Comparison of ENCODE assay signal across 15 mouse cellular contexts in genomic region chr12:85521673-85522072, GRCm38 (mm10). TPM values are rescaled to one million over a fixed set of nuclear protein-coding genes. Genes with fewer than 3 reads are reported as not detected.
DNase-seq lines count a peak whose midpoint lies in the region; ATAC-seq and TF ChIP-seq lines count a peak whose summit lies in the region.
"Had no signal": no experiment of that assay in that cellular context is flagged by ENCODE, and none has a peak within 500 bp of the region (broad histone marks: within the 10 kb centered on the region; RNA-seq: fewer than 3 reads in every experiment).

No protein-coding gene starts in this region.

- H3K4me3 ChIP-seq in heart, adult 2 months, result no peak overlapping the region
- H3K4me3 ChIP-seq in lung, postnatal 0 days (ENCODE audit: low read depth, low read length), result no peak overlapping the region
- no peak overlapping the region for H3K4me3 ChIP-seq in hindbrain, embryonic 11.5 days (ENCODE audit: low read depth, low read length)
- H3K4me3 ChIP-seq: embryonic facial prominence, embryonic 15.5 days; forebrain, embryonic 12.5 days; neural tube, embryonic 12.5 days had no signal

- no peak overlapping the region for H3K27ac ChIP-seq in heart, adult 2 months
- peak overlapping the region; percentile 14; the same call in 1 of the 2 replicates for H3K27ac ChIP-seq in lung, postnatal 0 days (ENCODE audit: low read length)
- H3K27ac ChIP-seq in hindbrain, embryonic 11.5 days (ENCODE audit: low read depth, low read length), result no peak overlapping the region
- H3K27ac ChIP-seq: embryonic facial prominence, embryonic 15.5 days; forebrain, embryonic 12.5 days; hindbrain, postnatal 0 days; neural tube, embryonic 12.5 days had no signal

- ATAC-seq in lung, postnatal 0 days, result peak; percentile 11; the same call in 1 of the 2 replicates
- ATAC-seq in hindbrain, embryonic 11.5 days (ENCODE audit: low FRiP score), result no peak
- ATAC-seq: hindbrain, postnatal 0 days had no signal

- intact Hi-C loops in heart, adult 2 months (cut with DNase I), result no loop called here
- intact Hi-C loops in heart, postnatal 25 days (cut with DNase I), result no loop called here

- H3K79me2 ChIP-seq in heart, adult 2 months (replicated peaks; ENCODE audit: control insufficient read depth, insufficient read depth, low read length), result no peaks in the 10 kb centered on the region

- no peaks in the 10 kb centered on the region for H3K9me3 ChIP-seq in lung, postnatal 0 days (ENCODE audit: low read length)
- no peaks in the 10 kb centered on the region for H3K9me3 ChIP-seq in hindbrain, embryonic 11.5 days (ENCODE audit: control insufficient read depth, low read length)
- H3K9me3 ChIP-seq: embryonic facial prominence, embryonic 15.5 days; forebrain, embryonic 12.5 days; neural tube, embryonic 12.5 days had no signal

- TF ChIP-seq EP300 in heart, adult 2 months (IDR thresholded peaks at IDR 0.05; ENCODE audit: insufficient read depth, low read depth, low read length), result 0 out of 2 replicates have a peak, but pooled peaks have one; percentile 16
- no peak for TF ChIP-seq EP300 in lung, postnatal 0 days (IDR thresholded peaks at IDR 0.05)

- TF ChIP-seq CTCF in heart, adult 2 months (IDR thresholded peaks at IDR 0.05), result no peak
- no peak for TF ChIP-seq CTCF in lung, postnatal 0 days (IDR thresholded peaks at IDR 0.05)

- H3K4me1 ChIP-seq in heart, adult 2 months (ENCODE audit: control insufficient read depth, insufficient read depth, low read length), result peaks cover 9% of the 10 kb centered on the region
- H3K4me1 ChIP-seq in lung, postnatal 0 days (ENCODE audit: insufficient read depth, low read depth, low read length), result peaks cover 9% of the 10 kb centered on the region; the same call in 1 of the 2 replicates
- no peaks in the 10 kb centered on the region for H3K4me1 ChIP-seq in hindbrain, embryonic 11.5 days (replicated peaks; ENCODE audit: control insufficient read depth, insufficient read depth, low read length)

- H3K9ac ChIP-seq in heart, adult 2 months (ENCODE audit: low read depth, low read length), result no peak overlapping the region
- no peak overlapping the region for H3K9ac ChIP-seq in lung, postnatal 0 days (replicated peaks; ENCODE audit: low read depth)
- no peak overlapping the region for H3K9ac ChIP-seq in hindbrain, embryonic 11.5 days (ENCODE audit: low read depth, low read length)
- H3K9ac ChIP-seq: embryonic facial prominence, embryonic 15.5 days; forebrain, embryonic 12.5 days; lung, embryonic 14.5 days; neural tube, embryonic 12.5 days had no signal

- peak; percentile 16 to 67 for DNase-seq in adrenal gland, adult (ENCODE audit: inconsistent age in 2 of 2, low spot score in 1 of 2)
- DNase-seq in adrenal gland, postnatal 25 days, result no peak
- peak in 1 of 2 experiments; percentile 32 for DNase-seq in heart, adult 2 months
- no peak for DNase-seq in heart, postnatal 25 days (ENCODE audit: low spot score)
- peak; percentile 40 for DNase-seq in lung, postnatal 0 days (ENCODE audit: low spot score)
- DNase-seq in lung, postnatal 4 days, result no peak
- DNase-seq in skeletal muscle tissue, adult 2 months (ENCODE audit: low read depth, low spot score), result peak; percentile 31
- DNase-seq in hindbrain, embryonic 11.5 days (ENCODE audit: low spot score), result no peak
- DNase-seq: cerebellum, adult 18-20 months; lung, embryonic 14.5 days; right cerebral cortex, postnatal 4 days had no signal

- H3K36me3 ChIP-seq in heart, adult 2 months (ENCODE audit: control insufficient read depth, insufficient read depth, low read length), result no peaks in the 10 kb centered on the region
- H3K36me3 ChIP-seq in lung, postnatal 0 days (ENCODE audit: insufficient read depth, low read length), result no peaks in the 10 kb centered on the region
- H3K36me3 ChIP-seq in hindbrain, embryonic 11.5 days (ENCODE audit: control insufficient read depth, insufficient read depth, low read length), result no peaks in the 10 kb centered on the region
- H3K36me3 ChIP-seq: embryonic facial prominence, embryonic 15.5 days; forebrain, embryonic 12.5 days; neural tube, embryonic 12.5 days had no signal

- whole genome bisulfite sequencing in heart, adult 2 months, result 37% methylated on average over 1 of the region's 1 CpGs
- 33% methylated on average over 1 of the region's 1 CpGs for WGBS in lung, postnatal 0 days
- WGBS in hindbrain, embryonic 11.5 days, result 70% methylated on average over 1 of the region's 1 CpGs

- no peak overlapping the region for H3K4me2 ChIP-seq in lung, postnatal 0 days (replicated peaks; ENCODE audit: low read depth, low read length)
- no peak overlapping the region for H3K4me2 ChIP-seq in hindbrain, embryonic 11.5 days (replicated peaks; ENCODE audit: low read depth, low read length)
- H3K4me2 ChIP-seq: embryonic facial prominence, embryonic 15.5 days; forebrain, embryonic 12.5 days; lung, embryonic 14.5 days; neural tube, embryonic 12.5 days had no signal

- no peak for TF ChIP-seq POLR2A in heart, adult 2 months (IDR thresholded peaks at IDR 0.05; ENCODE audit: insufficient read depth, low read depth, low read length)

- no peaks in the 10 kb centered on the region for H3K27me3 ChIP-seq in heart, adult 2 months (ENCODE audit: control insufficient read depth, insufficient read depth, low read length)
- H3K27me3 ChIP-seq in lung, postnatal 0 days (replicated peaks; ENCODE audit: insufficient read depth, low read length), result no peaks in the 10 kb centered on the region
- H3K27me3 ChIP-seq in hindbrain, embryonic 11.5 days (ENCODE audit: control insufficient read depth, insufficient read depth, low read length), result no peaks in the 10 kb centered on the region
- H3K27me3 ChIP-seq: embryonic facial prominence, embryonic 15.5 days; forebrain, embryonic 12.5 days; neural tube, embryonic 12.5 days had no signal

RNA-seq across cellular contexts. Expression of gene Fos, which starts 48.0 kb away (rescaled TPM):
- total RNA-seq in adrenal gland, postnatal 25 days (2021), result 1.9 and 2.0 TPM in 2 replicates
- 1 to 10 TPM; 3.0 to 5.7 TPM for total RNA-seq in heart, adult 2 months (2021)
- polyA plus RNA-seq in heart, adult 2 months (2012; rRNA removed), result 9.1 and 12.6 TPM in 2 replicates
- total RNA-seq in heart, postnatal 25 days (2021), result 1 to 10 TPM; 3.4 to 3.9 TPM
- 30.8 and 33.8 TPM in 2 replicates for polyA plus RNA-seq in lung, postnatal 0 days (2015; fragmentation: Nextera tagmentation; extraction: Ambion mirVana)
- 1.4 and 1.6 TPM in 2 replicates for polyA plus RNA-seq in hindbrain, embryonic 11.5 days (2014; fragmentation: Nextera tagmentation; extraction: Ambion mirVana)

Comparison
In these comparisons a context has a peak if more than half of its experiments do, and no peak if none do; other contexts are left out.
1. DNase-seq: peak in adrenal gland, adult (2 of 2), lung, postnatal 0 days (single experiment) and skeletal muscle tissue, adult 2 months (single experiment); none in adrenal gland, postnatal 25 days (single experiment), heart, postnatal 25 days (single experiment), lung, postnatal 4 days (0 of 2) and hindbrain, embryonic 11.5 days (single experiment).